Mouse (Mus musculus) E14TG2a.4 (cell line): Measurements from ENCODE around the gene Tob1.

Experiments
- H3K27me3 ChIP-seq: 2 replicates; pipeline ENCODE4 v1.6.1; 2014; ENCODE audit warnings: low read length, control low read depth; ENCODE audit not compliant: insufficient read depth
- H3K36me3 ChIP-seq: 2 replicates; pipeline ENCODE4 v1.6.1; 2014; ENCODE audit warnings: low read length, control low read depth; ENCODE audit not compliant: insufficient read depth
- H3K4me1 ChIP-seq: replicated peaks from 2 replicates; pipeline ENCODE4 v1.6.1; 2014; ENCODE audit warnings: low read depth, low read length, control low read depth
- H3K4me3 ChIP-seq: replicated peaks from 2 replicates; pipeline ENCODE4 v1.5.1; 2014; ENCODE audit warnings: mild to moderate bottlenecking, low read length
- H3K9me3 ChIP-seq: 2 replicates; pipeline ENCODE4 v1.6.1; 2014; ENCODE audit warnings: low read length, control low read depth
- CTCF ChIP-seq: conservative IDR thresholded peaks from 2 replicates; pipeline ENCODE4 v1.5.1; 2014; ENCODE audit warnings: low read length
- NANOG ChIP-seq: IDR thresholded peaks from 2 replicates; pipeline ENCODE4 v1.6.1; 2014; ENCODE audit warnings: borderline replicate concordance, low read length, mixed read lengths
- POU5F1 ChIP-seq: IDR thresholded peaks from 2 replicates; pipeline ENCODE4 v1.6.1; 2014; ENCODE audit warnings: low read length, borderline replicate concordance

The Tob1 gene

DNA sequence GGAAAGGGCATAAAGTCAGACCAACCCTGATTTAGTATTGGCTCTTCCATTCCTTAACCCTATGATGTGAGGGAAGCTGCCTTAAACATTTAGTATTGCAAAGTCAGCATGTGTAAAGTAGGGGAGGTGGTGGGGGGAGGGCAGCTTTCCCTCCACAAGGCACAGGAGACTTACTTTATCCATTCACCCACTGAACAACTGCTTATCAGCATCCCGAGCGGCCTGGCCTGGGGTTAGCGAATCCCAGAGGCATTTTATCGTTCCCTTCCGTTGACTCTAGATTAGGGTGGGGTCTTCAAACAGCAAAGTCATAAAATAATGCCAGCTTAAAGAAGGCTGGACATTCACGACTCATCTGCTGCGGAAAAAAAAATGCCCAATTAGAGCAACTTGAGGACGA lies 19.0 kb downstream of the Tob1 start:
- H3K4me3 ChIP-seq: no peak overlapping the region
- H3K36me3 ChIP-seq: no peaks in the 10 kb centered on the region
- TF ChIP-seq CTCF (no peak), POU5F1 (no peak), NANOG (no peak)

DNA sequence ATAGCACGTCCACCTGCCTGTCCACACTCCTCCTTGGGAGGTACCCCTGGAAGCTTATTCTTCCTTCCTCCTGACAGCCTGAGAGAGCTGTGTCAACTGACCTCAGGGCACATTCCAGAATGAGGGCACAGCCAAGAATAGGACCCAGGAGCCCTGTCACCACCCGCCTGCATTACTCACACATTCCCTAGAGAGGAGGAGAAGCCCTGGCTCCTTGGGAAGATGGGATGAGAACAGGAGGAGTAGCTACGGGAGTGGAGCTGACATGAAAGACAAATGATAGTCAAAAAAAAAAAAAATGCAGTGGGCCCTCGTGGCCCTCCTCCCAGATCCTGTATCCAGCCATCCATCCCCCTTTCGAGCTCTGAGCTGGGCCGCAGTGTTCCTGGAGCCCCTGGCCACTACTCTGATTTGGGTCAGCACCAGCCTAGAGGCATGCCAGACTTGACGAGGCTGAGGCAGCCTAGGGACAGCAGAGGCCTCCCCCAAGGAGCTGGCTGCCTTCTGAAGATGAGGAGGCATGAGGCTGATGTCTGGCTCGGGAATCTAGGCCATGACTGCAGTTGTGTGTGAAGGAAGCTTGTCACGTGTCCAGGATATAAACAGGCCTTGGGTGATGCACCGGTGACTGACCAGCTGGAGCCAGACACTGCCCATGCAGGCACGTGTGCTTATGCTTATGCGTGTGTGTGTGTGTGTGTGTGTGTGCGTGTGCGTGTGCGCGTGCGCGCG lies 20.7 kb downstream of the Tob1 start:
- Histone ChIP-seq H3K9me3 (no peaks in the 10 kb centered on the region), H3K36me3 (no peaks in the 10 kb centered on the region), H3K4me3 (no peak overlapping the region), H3K4me1 (peaks cover 16% of the 10 kb centered on the region), H3K27me3 (peaks cover 7% of the 10 kb centered on the region; the same call in 1 of the 2 replicates)
- TF ChIP-seq CTCF (no peak), POU5F1 (no peak), NANOG (no peak)

More for the DNA sequence above, 19.0 kb downstream of the Tob1 start:
- Histone ChIP-seq H3K27me3 (peaks cover 7% of the 10 kb centered on the region; the same call in 1 of the 2 replicates), H3K4me1 (peaks cover 20% of the 10 kb centered on the region), H3K9me3 (no peaks in the 10 kb centered on the region)

DNA sequence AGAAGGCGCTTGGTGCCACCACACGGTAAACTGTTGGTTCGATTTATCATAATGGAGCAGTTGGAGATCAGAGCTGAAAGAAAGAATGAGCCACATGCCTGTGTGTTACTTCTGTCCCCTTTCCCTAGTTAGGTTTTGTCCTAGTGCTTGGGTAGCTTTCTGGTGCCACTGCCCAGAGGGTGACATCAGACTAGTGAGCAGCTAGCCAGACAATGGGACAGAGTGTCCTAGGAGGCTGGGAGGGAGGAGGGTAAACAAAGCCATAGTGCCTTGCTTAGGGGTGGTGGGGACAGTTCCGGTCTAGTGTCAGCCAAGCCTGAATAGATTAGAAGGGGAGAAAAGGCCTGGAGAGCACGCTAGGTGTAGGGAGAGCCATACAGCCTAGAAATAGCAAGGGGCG lies 22.2 kb downstream of the Tob1 start:
- peaks cover 7% of the 10 kb centered on the region; the same call in 1 of the 2 replicates for H3K27me3 ChIP-seq
- H3K9me3 ChIP-seq: no peaks in the 10 kb centered on the region
- H3K4me1 ChIP-seq: peaks cover 12% of the 10 kb centered on the region
- TF ChIP-seq NANOG (no peak), CTCF (no peak), POU5F1 (no peak)
- H3K36me3 ChIP-seq: no peaks in the 10 kb centered on the region
- H3K4me3 ChIP-seq: no peak overlapping the region

DNA sequence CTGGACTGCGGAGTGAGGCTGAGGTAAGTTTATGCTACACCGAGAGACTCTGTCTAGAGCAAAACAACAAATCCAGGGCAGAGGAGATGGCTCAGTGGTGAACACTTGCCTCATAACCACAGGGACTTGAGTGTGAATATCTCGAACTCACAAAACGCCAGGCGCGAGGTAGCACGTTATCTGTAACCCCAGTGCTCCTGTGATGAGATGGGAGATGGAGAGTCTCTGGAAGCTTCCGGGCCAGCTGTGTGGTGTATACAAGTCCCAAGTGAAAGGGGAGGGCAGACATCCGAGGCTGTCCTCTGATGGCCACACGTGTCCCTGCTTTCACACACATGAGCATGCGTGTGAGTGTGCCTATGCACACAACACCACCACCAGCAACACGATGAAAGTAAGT lies 23.1 kb downstream of the Tob1 start:
- Histone ChIP-seq H3K36me3 (no peaks in the 10 kb centered on the region), H3K27me3 (peaks cover 7% of the 10 kb centered on the region; the same call in 1 of the 2 replicates), H3K4me1 (peaks cover 12% of the 10 kb centered on the region), H3K4me3 (no peak overlapping the region), H3K9me3 (no peaks in the 10 kb centered on the region)
- TF ChIP-seq POU5F1: no peak
- TF ChIP-seq NANOG: no peak
- TF ChIP-seq CTCF: no peak

DNA sequence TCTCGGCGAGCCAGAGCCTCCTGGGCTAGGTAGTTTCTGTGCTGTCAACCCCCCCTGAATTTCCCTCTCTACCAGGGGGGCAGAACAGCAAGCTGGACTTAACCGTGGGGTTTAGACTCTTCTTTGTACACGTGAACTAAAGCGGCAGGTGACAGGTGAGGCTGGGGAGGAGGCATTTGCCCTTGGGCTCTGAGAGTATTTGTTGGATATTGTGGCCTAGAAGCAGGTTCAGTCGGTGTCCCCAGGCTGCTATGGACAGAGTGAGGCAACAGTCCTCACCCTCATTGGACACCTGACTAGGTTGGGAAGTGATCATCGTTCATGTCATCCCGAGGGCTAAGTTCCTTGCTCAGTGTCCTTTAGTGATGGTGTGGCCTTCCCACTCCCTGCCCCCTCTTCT lies 23.6 kb downstream of the Tob1 start:
- Histone ChIP-seq H3K4me3 (no peak overlapping the region), H3K27me3 (peaks cover 10% of the 10 kb centered on the region), H3K9me3 (no peaks in the 10 kb centered on the region), H3K36me3 (no peaks in the 10 kb centered on the region), H3K4me1 (peaks cover 17% of the 10 kb centered on the region)
- TF ChIP-seq NANOG: no peak
- no peak for TF ChIP-seq POU5F1
- no peak for TF ChIP-seq CTCF

DNA sequence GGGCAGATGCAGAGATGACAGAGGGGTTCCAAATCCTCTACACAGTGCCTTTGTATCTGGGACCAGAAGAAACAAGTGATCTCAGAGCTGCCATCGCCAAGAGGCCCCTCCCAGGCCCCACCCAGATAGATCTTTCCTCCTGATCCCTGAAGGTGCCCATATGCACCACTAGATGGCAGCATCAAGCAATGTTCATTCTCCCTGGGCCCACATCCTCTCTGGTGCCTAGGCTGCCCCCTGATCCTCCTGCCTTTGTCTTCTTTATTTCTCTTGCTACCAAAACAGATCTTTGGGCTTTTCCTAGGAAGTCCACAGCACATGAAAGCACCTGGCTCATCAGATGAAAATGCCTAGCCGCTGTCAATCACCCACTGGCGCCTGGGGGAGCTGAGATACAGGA lies 24.8 kb downstream of the Tob1 start:
- no peaks in the 10 kb centered on the region for H3K36me3 ChIP-seq
- H3K4me3 ChIP-seq: no peak overlapping the region
- H3K27me3 ChIP-seq: peaks cover 17% of the 10 kb centered on the region
- no peaks in the 10 kb centered on the region for H3K9me3 ChIP-seq
- no peak for TF ChIP-seq POU5F1
- peak; percentile 60 for TF ChIP-seq CTCF
- H3K4me1 ChIP-seq: peaks cover 18% of the 10 kb centered on the region

DNA sequence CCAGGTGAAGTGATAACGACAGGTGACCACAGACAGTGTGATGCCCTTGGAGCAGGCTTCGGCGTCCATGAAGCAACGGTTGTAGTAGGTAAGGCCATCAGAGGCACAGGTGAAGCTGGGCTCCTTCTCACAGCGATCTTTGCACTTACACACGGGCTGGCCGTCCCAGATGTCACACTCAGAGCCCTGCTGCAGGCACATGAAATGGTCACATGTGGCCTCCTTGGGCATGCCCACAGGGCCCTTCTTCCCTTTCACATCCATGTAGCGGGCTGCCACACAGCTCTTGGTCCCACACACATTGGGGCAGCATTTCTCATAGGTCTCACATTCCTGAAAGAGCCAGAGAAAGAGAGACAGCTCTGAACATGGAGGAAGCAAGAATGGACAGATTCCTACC lies 27.5 kb downstream of the Tob1 start:
- Histone ChIP-seq H3K36me3 (no peaks in the 10 kb centered on the region), H3K4me1 (peaks cover 34% of the 10 kb centered on the region), H3K27me3 (peaks cover 39% of the 10 kb centered on the region), H3K9me3 (no peaks in the 10 kb centered on the region), H3K4me3 (no peak overlapping the region)
- TF ChIP-seq POU5F1 (no peak), CTCF (no peak), NANOG (no peak)

DNA sequence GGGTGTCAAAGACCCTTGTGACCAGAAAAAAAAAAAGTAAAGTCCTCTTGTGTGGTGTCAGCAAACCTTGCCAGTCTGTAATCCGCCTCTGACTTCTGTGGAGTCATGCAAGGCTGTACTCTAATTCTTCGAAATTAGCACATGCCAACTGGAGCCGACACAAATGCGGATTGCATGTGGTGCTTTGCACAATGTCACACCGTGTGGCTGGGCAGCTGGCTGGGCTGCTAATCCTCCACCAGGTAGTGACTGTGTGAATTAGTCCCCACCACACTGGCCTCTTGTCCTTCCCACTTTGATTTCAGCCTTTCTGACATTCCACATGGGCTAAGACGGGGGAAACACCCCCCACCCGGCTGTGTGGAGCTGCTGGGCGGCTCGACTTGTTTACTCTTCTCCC lies 28.5 kb downstream of the Tob1 start:
- Histone ChIP-seq H3K4me1 (peaks cover 39% of the 10 kb centered on the region), H3K27me3 (peaks cover 44% of the 10 kb centered on the region), H3K36me3 (no peaks in the 10 kb centered on the region), H3K4me3 (no peak overlapping the region), H3K9me3 (no peaks in the 10 kb centered on the region)
- TF ChIP-seq NANOG: no peak
- TF ChIP-seq POU5F1: no peak
- TF ChIP-seq CTCF: no peak
